Mouse (Mus musculus): ENCODE data around the gene Fam117b. TPM values are rescaled to one million over a fixed set of nuclear protein-coding genes. Genes with fewer than 3 reads are reported as not detected.

The Fam117b gene
- total and polyA plus RNA-seq, 3 experiments: 11.2 to 15.5 TPM; not detected in 1

GRCm38 (mm10) chr1:59914799-59915198 is 2.0 kb downstream of the Fam117b start (continued):
- TF ChIP-seq GATA1 (IDR thresholded peaks at IDR 0.05; ENCODE audit: low read depth, low read length) (peak; percentile 95), POLR2AphosphoS2 (IDR thresholded peaks at IDR 0.05; ENCODE audit: low read length) (peak; percentile 49; the same call in 1 of the 2 replicates), UBTF (IDR thresholded peaks at IDR 0.05; ENCODE audit: borderline replicate concordance, insufficient read depth, low read depth, low read length) (no peak), TCF12 (IDR thresholded peaks at IDR 0.05; ENCODE audit: low read depth, low read length) (peak; percentile 81), TBP (IDR thresholded peaks at IDR 0.05; ENCODE audit: low read depth, low read length) (peak; percentile 90), CHD2 (IDR thresholded peaks at IDR 0.05; ENCODE audit: low read length) (peak; percentile 52), BHLHE40 (IDR thresholded peaks at IDR 0.05; ENCODE audit: borderline replicate concordance, low read depth, low read length) (peak; percentile 63), RAD21 (IDR thresholded peaks at IDR 0.05; ENCODE audit: low read depth, low read length) (no peak), MYC (IDR thresholded peaks at IDR 0.05; ENCODE audit: low read depth, low read length) (peak; percentile 71; the same call in 1 of the 2 replicates), NELFE (IDR thresholded peaks at IDR 0.05; ENCODE audit: low read depth, low read length) (peak; percentile 61), ETS1 (IDR thresholded peaks at IDR 0.05; ENCODE audit: low read depth, low read length) (peak; percentile 88)

GRCm38 (mm10) chr1:59915843-59916610 is 3.2 kb downstream of the Fam117b start:
- Histone ChIP-seq H3K4me1 (ENCODE audit: control insufficient read depth in 1 of 2, insufficient read depth in 2 of 2, low read length in 2 of 2) (peaks cover 15 to 38% of the 10 kb centered on the region in 2 experiments), H3K79me2 (ENCODE audit: control insufficient read depth, insufficient read depth, low read length, poor library complexity) (peaks cover 46% of the 10 kb centered on the region), H3K4me3 (ENCODE audit: control insufficient read depth in 1 of 2, insufficient read depth in 1 of 2, low read depth in 2 of 2, low read length in 2 of 2) (peak overlapping the region; percentile 47 to 98), H3K27ac (ENCODE audit: control insufficient read depth, low read depth, low read length) (peak overlapping the region; percentile 97), H3K27me3 (ENCODE audit: control insufficient read depth in 1 of 2, insufficient read depth in 2 of 2, low read length in 2 of 2) (no peaks in the 10 kb centered on the region), H3K36me3 (ENCODE audit: control insufficient read depth in 1 of 2, insufficient read depth in 2 of 2, low read length in 2 of 2) (peaks cover 0 to 41% of the 10 kb centered on the region in 2 experiments; a peak in 2 of 4 replicates), H3K9ac (ENCODE audit: control insufficient read depth, low read depth, low read length, poor library complexity, severe bottlenecking) (peak overlapping the region; percentile 71), H3K9me3 (replicated peaks; ENCODE audit: insufficient read depth, low read length) (no peaks in the 10 kb centered on the region)
- peak; percentile 92 for DNase-seq (ENCODE audit: low read depth, low spot score)
- peak; percentile 51 for TF ChIP-seq SIN3A (IDR thresholded peaks at IDR 0.05; ENCODE audit: low read length)
- no peak for TF ChIP-seq CTCF (IDR thresholded peaks at IDR 0.05 in 2 of 3, conservative IDR thresholded peaks at IDR 0.05 in 1 of 3; ENCODE audit: control insufficient read depth in 1 of 3, insufficient read depth in 1 of 3, low read depth in 2 of 3, low read length in 3 of 3, poor library complexity in 1 of 3, severe bottlenecking in 1 of 3)
- no peak for TF ChIP-seq MYC (IDR thresholded peaks at IDR 0.05; ENCODE audit: low read depth, low read length)
- peak in 1 of 2 experiments; percentile 57; a peak in 2 of 4 replicates for TF ChIP-seq POLR2A (IDR thresholded peaks at IDR 0.05; ENCODE audit: control insufficient read depth in 1 of 2, insufficient read depth in 1 of 2, low read depth in 1 of 2, low read length in 2 of 2, poor library complexity in 1 of 2)
- TF ChIP-seq NRF1 (IDR thresholded peaks at IDR 0.05; ENCODE audit: insufficient read depth, low read depth, low read length, poor library complexity, severe bottlenecking): no peak
- TF ChIP-seq MEF2A (IDR thresholded peaks at IDR 0.05; ENCODE audit: extremely low read depth, insufficient replicate concordance, low read depth, low read length, poor library complexity, severe bottlenecking): no peak
- TF ChIP-seq CHD1 (IDR thresholded peaks at IDR 0.05; ENCODE audit: low read depth, low read length): no peak
- TF ChIP-seq GATA1 (IDR thresholded peaks at IDR 0.05; ENCODE audit: low read depth, low read length): no peak
- TF ChIP-seq MAX (IDR thresholded peaks at IDR 0.05; ENCODE audit: low read length): no peak
- TF ChIP-seq ZC3H11A (IDR thresholded peaks at IDR 0.05; ENCODE audit: low read depth, low read length): no peak
- TF ChIP-seq ETS1 (IDR thresholded peaks at IDR 0.05; ENCODE audit: low read depth, low read length): peak; percentile 44; the same call in 1 of the 2 replicates
- no peak for TF ChIP-seq POLR2AphosphoS5 (IDR thresholded peaks at IDR 0.05; ENCODE audit: borderline replicate concordance, low read depth, low read length)
- peak; percentile 50 to 71 for TF ChIP-seq EP300 (IDR thresholded peaks at IDR 0.05; ENCODE audit: low read depth in 1 of 2, low read length in 2 of 2)
- no peak for TF ChIP-seq NELFE (IDR thresholded peaks at IDR 0.05; ENCODE audit: low read depth, low read length)
- TF ChIP-seq JUND (IDR thresholded peaks at IDR 0.05; ENCODE audit: low read depth, low read length): 0 out of 2 replicates have a peak, but pooled peaks have one; percentile 3
- TF ChIP-seq MAZ (IDR thresholded peaks at IDR 0.05; ENCODE audit: low read depth, low read length): no peak
- TF ChIP-seq MYB (IDR thresholded peaks at IDR 0.05; ENCODE audit: low read depth, low read length): peak; percentile 72; the same call in 1 of the 2 replicates
- TF ChIP-seq CHD2 (IDR thresholded peaks at IDR 0.05; ENCODE audit: low read length): no peak
- TF ChIP-seq GABPA (IDR thresholded peaks at IDR 0.05; ENCODE audit: low read depth, low read length): no peak
- TF ChIP-seq ELF1 (IDR thresholded peaks at IDR 0.05; ENCODE audit: low read depth, low read length): no peak
- TF ChIP-seq HCFC1 (IDR thresholded peaks at IDR 0.05; ENCODE audit: low read depth, low read length): peak; percentile 47; the same call in 1 of the 2 replicates
- TF ChIP-seq RCOR1 (IDR thresholded peaks at IDR 0.05; ENCODE audit: low read depth, low read length): 0 out of 2 replicates have a peak, but pooled peaks have one; percentile 2
- peak; percentile 71 for TF ChIP-seq MXI1 (IDR thresholded peaks at IDR 0.05; ENCODE audit: low read depth, low read length)
- TF ChIP-seq ZKSCAN1 (IDR thresholded peaks at IDR 0.05; ENCODE audit: low read depth, low read length): no peak
- TF ChIP-seq POLR2AphosphoS2 (IDR thresholded peaks at IDR 0.05; ENCODE audit: low read length): no peak
- no peak for TF ChIP-seq E2F4 (IDR thresholded peaks at IDR 0.05; ENCODE audit: borderline replicate concordance, low read depth, low read length)
- TF ChIP-seq USF2 (IDR thresholded peaks at IDR 0.05; ENCODE audit: borderline replicate concordance in 1 of 2, insufficient read depth in 1 of 2, low read depth in 1 of 2, low read length in 2 of 2): no peak
